Mouse (Mus musculus) ZHBTc4 (cell line): ENCODE data around the gene Gstm1.

Source experiments
- DNase-seq: peaks from one replicate; pipeline ENCODE4 v3.0.0-alpha.2; 2011; ENCODE audit warnings: low read depth, low spot score

Gstm1 gene

DNA sequence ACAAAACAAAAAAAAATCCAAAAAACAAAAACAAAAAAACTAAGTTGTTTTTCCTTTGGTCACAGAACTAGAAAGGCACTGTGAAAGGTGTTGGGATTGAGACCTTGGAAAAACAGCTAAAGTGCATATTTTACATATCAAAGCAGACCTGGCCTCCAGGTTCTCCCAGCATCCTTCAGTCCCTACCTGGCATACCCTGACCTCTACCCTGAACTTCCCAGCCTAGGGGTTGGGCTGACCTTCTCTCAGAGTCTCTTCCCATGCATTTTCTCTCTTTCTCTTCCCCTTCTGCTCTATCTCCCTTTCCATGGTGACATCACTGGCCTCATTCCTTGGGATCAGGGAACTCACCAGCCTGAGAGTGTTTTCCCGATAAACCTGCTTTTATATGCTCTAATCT lies 52.2 kb downstream of the Gstm1 start:
- peak; percentile 36 for DNase-seq

- DNase-seq: peak; percentile 50
Measured at GRCm38 (mm10) chr3:107964656-107965308, 53.0 kb downstream of the Gstm1 start.

- DNase-seq: no peak
Measured at GRCm38 (mm10) chr3:107964026-107964425, 53.7 kb downstream of the Gstm1 start.
